Mouse (Mus musculus) urinary bladder, postnatal 10 days (tissue): ENCODE measurements around the gene Sde2.
"Not testable (repeated sequence)": the region's sequence is repeated elsewhere in the genome, so short reads cannot be mapped to it uniquely, and the experiment has no call there.

Experiments
- DNase-seq: peaks from one replicate; pipeline ENCODE4 v3.0.0; 2022; ENCODE audit warnings: low spot score

The Sde2 gene

DNA sequence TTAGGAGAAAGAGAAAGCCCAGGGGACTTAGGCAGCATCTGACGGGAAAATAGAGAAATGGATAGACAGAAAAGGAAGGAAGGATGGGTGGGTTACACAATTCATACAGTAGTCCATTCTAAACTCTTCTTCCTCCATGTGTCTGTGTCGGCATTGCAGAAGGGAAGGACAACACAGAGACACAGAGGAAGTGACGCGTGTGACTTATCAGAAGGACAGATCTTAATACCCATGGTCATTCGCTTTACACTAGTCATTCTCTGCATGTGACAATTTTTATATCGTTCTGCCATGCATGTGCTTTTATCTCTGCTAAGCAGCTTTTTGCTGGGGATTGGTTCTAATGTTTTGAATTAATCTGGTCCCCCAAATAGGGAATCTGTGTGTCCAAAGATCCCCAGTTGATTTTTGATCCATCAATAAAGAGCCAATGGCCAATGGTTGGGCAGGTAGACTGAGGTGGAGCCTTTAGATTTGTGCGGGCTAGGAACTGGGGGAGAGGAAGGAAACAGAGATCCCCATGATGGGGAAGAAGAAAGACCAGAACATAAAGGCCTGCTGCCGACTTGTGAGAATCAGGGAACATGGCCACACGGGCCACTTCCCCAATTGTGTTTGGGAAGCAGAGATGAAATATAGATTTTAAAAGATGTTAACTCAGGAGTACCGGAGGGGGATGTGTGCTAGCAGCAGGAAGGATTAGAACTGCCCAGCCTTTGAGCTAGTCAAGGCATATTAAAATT is 15.5 kb upstream of the Sde2 start:
- DNase-seq, result no peak

DNA sequence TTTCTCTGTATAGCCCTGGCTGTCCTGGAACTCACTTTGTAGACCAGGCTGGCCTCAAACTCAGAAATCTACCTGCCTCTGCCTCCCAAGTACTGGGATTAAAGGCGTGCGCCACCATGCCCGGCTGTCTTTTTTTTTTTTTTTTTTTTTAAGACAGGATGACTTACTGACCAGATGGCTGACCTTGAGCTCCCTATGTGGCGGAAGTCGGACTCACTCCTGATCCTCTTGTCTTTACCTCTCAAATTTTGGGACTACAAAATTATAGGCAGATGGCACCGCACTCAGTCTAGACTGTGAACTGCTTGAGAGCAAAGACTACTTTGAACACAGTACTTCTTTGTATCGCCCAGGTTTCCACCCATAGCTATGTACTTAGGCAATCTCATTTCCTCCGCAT is 14.5 kb upstream of the Sde2 start:
- not testable (repeated sequence) for DNase-seq

GRCm38 (mm10) chr1:180837186-180837585 is 13.7 kb upstream of the Sde2 start:
- DNase-seq, result no peak

GRCm38 (mm10) chr1:180838014-180838413 is 12.9 kb upstream of the Sde2 start:
- no peak for DNase-seq

GRCm38 (mm10) chr1:180839201-180839910 is 11.6 kb upstream of the Sde2 start:
- no peak for DNase-seq

GRCm38 (mm10) chr1:180841561-180842300 is 9.2 kb upstream of the Sde2 start:
- no peak for DNase-seq

DNA sequence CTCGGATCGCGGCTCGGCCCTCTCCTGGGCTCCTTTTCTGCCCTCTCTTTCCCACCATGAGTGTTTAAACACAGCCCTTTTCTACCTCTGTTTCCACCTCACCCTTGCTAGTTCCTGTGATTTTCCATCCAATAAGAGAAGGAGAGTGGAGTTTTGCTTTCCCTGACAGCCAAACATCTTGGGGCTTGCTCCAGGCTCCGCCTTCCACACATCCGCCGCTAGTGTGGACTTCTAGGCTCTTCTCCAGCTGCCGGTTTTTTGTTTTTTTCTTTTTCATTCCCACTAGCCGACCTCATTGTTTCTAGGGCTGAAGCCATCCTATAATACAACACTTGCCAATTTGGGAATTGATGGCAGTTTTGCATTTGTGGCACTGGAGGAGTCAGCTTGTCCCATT is 2.8 kb upstream of the Sde2 start:
- no peak for DNase-seq

DNA sequence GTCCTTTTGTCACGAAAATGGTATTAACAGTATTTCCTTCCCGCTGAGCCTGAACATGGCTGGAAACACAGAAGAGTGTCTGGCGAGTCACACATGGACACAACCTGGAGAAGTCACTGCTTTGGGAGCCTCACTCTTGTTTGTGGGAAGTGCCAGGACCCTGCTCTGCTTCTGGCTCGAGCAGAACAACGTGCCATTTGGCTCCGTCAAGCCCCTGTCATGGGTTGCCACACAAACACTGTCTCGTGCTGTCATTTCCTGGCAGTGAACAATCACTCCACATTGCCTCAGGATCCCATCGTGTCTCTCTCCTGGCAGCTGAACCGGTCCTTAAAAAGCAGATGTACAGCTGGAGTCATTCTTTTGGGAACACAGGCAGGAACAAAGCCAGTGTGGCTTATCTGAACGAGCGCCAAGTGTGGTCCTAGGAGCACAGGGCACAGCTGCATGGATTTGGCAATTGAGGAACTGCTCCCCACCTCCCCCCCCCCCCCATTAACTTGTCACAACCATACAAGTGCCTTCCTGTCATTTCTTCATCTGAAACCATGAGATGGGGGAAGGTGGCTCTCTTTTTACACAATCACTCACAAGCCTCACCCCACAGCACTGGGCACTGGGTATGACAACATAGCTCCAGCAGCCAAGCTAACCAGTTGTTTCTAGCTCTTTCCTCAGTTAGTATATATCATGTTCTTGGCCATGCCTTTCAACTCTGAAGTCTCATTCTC is 2.3 kb upstream of the Sde2 start:
- DNase-seq, result no peak

DNA sequence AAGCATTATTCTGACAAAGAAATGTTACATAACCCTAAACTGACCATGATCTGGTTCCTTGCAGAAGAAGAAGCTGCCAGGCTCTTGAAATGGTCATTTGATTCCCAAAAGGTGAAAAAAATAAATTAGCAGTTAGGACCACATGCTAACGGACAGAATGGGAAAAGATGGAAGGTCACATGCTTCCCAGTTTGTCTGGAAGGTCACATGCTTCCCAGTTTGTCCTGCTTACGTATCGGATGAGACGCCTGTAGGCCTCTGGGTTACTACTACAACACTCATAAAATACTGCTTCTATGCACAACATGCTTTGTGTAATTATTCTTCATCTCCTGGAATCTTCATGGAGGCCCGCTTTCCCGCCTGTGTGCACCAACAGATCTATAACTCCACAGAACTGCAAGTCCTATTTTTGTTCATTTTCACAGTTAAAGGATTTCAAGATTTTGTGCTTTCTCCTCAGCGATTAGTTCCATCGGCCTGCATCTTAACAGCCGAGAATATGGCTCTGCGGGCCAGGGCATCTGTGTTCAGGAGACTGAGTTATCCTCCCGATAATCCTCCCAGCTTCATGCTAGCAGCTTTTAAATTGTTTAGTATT is 1.1 kb upstream of the Sde2 start:
- DNase-seq, result no peak

- DNase-seq, result no peak
Measured at GRCm38 (mm10) chr1:180858763-180859162, 7.8 kb downstream of the Sde2 start.

DNA sequence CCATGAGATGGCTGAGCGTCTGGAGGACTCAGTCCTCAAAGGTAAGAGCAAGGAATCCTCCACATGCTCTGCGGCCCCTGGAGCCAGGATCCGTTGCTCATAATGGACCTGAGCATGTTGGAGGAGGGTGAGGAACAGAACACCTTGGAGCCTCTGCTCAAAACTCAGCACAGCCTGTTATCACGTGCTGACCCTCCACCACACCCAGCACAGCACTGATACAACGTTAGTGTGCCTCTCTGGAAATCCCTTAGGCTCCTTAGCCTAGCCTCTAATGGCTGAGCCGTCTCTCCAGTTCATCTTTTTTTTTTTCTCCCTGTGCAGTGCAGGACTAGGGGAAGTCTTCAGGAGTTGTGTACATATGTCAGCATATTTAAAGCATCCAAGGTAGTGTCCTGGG is 9.1 kb downstream of the Sde2 start:
- no peak for DNase-seq

DNA sequence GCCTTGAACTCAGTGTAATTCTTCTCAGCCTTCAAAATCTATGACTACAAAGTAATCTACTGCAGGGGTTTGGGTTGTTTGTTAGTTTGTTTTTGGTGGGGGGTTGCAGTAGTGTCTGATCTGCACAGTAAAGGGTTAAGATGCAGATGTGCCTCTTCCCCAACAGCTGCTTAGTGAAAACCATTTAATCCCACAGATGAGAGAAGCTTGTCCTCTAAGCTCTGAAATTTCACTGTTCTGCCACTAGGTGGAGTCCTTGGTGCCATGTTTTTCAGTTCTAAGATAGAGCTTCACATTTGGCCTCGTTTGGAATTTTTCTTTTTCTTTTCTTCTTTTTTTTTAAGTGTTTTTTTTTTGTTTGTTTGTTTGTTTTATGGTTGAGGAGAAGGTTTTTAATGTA is 12.7 kb downstream of the Sde2 start:
- DNase-seq, result no peak

- no peak for DNase-seq
Measured at GRCm38 (mm10) chr1:180866001-180866400, 15.1 kb downstream of the Sde2 start.

DNA sequence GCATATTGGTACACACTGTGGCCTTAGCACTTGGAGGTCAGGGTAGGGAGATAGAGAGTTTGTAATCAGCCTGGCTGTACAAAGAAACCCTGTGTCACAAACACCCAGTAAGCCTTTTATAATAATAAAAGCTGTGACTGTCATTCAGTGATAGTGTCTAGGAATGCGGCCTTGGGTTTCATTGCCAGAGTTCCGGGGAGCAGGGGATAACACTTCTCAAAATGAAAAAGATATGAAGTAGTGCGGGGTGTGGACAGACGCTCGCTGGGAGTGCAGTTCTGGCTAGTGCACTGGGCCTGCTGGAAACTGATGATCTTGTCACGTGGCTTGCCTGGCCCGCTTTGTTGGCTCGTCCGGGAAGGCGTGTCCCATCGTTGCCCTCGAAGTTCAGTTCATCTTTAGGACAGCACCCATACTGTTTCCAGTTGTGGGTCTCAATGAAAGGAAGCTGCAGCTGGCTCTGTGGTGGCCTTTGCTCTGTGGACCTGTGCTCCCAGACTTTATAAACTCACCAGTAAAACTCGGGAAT is 19.3 kb downstream of the Sde2 start:
- DNase-seq, result no peak

DNA sequence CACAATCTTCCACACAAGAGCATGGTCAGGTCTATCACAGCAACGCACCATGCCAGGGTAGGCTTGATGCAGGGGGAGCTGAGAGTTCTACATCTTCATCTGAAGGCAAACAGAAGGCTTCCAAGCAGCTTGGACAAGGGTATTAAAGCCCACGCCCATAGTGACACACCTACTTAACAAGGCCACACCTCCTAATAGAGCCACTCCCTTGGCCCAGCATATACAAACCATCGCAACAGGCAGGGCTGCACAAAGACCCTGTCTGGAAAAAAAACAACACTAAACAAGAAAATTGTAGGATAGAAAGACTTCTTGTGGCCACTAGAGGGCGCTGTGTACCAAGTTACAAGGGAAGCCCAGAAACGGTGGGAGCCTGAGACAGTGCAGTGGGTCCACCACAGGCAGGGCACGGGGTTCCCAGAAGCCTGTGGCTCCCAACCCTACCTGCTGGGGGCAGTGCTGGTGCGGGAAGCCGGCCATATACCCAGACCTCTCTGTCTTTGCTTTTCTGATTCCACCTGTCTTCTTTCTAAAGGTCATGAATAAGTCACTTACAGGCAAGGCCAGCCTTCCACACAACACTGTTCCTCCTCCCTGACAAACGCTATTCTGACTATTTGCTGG is 23.0 kb downstream of the Sde2 start:
- DNase-seq, result no peak

- no peak for DNase-seq
Measured at GRCm38 (mm10) chr1:180874615-180875014, 23.7 kb downstream of the Sde2 start.

DNA sequence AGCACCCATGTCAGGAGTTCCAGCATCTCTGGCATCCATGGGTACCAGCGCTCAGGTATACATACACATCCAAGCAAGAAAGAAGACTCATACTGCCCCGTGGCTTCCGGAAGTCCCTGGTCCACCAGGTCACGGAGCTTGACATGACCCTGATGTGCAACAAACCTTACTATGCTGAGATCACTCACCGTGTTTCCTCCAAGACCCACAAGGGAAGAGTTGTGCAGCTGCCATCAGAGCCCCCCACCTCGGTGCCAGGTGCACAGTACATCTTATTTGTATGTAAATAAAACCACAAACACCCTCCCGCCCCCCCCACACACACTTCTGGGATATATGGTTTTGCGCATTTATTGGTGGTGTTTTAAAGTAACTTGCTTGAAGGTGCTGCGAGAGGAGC is 24.2 kb downstream of the Sde2 start:
- DNase-seq, result no peak

- no peak for DNase-seq
Measured at GRCm38 (mm10) chr1:180877466-180877865, 26.5 kb downstream of the Sde2 start.

DNA sequence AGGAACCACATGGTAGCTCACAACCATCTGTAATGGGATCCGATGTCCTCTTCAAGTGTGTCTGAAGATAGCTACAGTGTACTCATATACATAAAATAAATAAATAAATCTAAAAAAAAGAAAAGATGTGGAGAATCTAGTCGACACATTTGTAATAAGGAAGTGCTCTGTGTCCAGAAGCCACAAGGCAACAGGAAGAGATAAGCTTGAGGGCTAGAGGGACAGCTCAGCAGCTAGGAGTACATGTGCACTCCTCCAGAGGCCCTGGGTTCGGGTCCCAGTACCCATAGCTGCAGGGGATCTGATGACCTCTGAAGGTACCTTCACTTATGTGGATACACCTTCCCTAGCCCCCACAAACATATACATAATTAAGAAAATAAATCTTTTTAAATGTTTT is 30.8 kb downstream of the Sde2 start:
- DNase-seq, result no peak

DNA sequence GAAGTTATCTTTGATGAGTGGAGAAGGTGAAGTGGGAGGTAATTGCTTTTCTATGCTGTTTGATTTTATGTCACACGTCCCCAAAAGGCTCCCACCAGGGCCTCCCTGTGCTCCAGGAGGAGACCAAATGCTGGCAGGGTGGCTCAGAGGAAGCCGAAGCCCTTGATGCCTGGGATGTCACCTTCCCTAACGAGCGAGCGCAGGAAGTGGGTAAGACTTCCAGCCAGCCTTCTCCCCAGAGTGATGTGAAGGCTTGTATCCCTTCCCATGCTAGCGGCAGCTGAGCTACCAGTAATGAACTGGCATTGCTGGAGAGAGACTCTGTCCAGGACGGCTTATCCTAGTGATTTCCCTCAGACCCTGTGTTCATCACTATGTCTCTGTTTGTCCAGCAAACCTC is 32.8 kb downstream of the Sde2 start:
- no peak for DNase-seq

- no peak for DNase-seq
Measured at GRCm38 (mm10) chr1:180884484-180884883, 33.6 kb downstream of the Sde2 start.
